Mouse (Mus musculus) skeletal muscle tissue, adult 2 months (tissue): ENCODE measurements at regions not wholly inside any gene's neighbourhood (a gene's known extent, or its start where the extent isn't known, plus 50 kb on each side); places are given as distances from the start of the nearest gene placed in this dataset.

ENCODE experiments used
- DNase-seq: peaks from one replicate; pipeline ENCODE4 v3.0.0-alpha.2; 2012; ENCODE audit warnings: low read depth, low spot score

- DNase-seq: no peak
These were observed 59.3 kb downstream of the Trap1a start for GRCm38 (mm10) chrX:139392777-139393176.

- no peak for DNase-seq
These were observed 63.5 kb upstream of the D330045A20Rik start for GRCm38 (mm10) chrX:139416701-139417100.

- DNase-seq: peak; percentile 14
These were observed 60.3 kb upstream of the D330045A20Rik start for GRCm38 (mm10) chrX:139419867-139420266.

GRCm38 (mm10) chrX:139424307-139424706, 55.9 kb upstream of the D330045A20Rik start:
- DNase-seq: no peak
